Mouse (Mus musculus): ENCODE measurements at regions not wholly inside any gene's neighbourhood (a gene's known extent, or its start where the extent isn't known, plus 50 kb on each side); places are given as distances from the start of the nearest gene placed in this dataset.
A peak's percentile ranks its signal among the peaks of the same experiment; 100 is the strongest.

GRCm38 (mm10) chr15:27303856-27304255, 162.6 kb upstream of the Ank start:
- DNase-seq, result no peak

DNA sequence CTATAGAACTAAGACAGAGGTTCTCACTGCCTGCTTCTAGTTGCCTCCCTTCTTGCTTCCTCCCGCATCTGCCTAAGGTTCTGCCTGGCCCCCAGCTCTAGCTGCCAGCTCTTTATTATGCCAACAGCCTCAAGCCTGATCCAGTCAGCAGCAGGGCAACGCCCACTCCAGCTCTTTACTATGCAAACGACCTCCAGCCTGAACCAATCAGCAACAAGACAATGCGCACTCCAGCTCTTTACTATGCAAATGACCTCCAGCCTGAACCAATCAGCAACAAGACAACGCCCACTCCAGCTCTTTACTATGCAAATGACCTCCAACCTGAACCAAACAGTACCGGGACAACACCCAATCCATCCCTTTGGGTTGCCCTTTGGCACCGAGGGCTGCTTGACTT, 162.2 kb upstream of the Ank start:
- no peak for DNase-seq

DNA sequence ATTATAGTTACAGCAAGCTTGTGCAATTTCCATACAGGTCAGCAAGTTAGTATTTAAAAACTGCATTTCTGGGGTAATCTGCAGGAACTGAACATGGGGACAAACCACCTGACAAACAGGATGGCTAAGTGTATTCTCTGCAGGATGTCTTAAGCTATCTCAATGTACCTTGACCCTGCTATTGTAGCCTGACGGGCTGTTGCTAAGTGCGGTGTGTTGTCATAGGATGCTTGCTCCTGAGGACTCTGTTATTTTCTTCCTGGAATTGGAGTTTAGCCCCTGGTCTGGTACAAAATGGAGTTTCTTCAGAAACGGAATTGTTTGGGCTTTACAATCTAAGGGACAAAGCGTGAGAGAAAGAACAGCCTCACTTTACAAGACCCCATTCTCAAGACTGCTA, 161.4 kb upstream of the Ank start:
- DNase-seq, result no peak

GRCm38 (mm10) chr15:27308639-27309038, 157.8 kb upstream of the Ank start:
- no peak for DNase-seq

- no peak for DNase-seq
Observed at GRCm38 (mm10) chr15:27315964-27316745, 150.3 kb upstream of the Ank start.

GRCm38 (mm10) chr15:27316746-27317129, 149.7 kb upstream of the Ank start:
- DNase-seq, result no peak

DNA sequence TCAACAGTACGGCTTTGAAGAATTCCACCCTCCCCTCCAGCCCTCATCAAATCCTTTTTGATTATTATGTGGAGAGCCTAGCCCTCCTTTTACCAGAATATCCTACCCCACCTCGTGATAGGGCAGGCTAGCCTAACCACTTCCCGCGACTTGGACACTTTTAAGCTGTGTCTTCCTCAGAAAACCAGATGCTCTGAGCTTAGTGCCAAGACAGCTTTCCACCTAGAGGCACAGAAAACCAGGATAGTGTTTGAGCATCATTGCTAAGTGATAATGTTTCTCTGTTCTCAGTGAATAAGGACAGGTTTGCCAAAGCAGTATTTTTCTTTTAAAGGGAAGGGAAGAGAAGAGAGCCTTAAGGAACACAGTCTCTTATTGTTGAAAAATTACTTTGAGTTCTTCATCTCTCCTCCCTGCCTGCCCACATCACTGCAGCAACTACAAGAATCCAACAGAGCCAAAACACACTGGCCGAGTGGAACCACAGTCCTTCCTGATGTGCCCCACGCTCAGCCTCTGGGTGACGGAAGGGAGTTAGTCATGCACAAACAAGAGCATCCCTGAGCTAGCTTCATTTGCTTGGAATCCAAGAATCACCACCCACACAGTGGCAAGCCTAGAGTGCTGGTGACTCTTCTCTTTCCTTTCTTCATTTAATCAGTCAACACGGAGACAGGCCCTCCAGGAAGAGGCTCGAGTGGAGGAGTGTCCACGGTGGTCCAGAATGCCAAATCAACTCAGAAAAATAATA, 144.4 kb upstream of the Ank start:
- no peak for DNase-seq

DNA sequence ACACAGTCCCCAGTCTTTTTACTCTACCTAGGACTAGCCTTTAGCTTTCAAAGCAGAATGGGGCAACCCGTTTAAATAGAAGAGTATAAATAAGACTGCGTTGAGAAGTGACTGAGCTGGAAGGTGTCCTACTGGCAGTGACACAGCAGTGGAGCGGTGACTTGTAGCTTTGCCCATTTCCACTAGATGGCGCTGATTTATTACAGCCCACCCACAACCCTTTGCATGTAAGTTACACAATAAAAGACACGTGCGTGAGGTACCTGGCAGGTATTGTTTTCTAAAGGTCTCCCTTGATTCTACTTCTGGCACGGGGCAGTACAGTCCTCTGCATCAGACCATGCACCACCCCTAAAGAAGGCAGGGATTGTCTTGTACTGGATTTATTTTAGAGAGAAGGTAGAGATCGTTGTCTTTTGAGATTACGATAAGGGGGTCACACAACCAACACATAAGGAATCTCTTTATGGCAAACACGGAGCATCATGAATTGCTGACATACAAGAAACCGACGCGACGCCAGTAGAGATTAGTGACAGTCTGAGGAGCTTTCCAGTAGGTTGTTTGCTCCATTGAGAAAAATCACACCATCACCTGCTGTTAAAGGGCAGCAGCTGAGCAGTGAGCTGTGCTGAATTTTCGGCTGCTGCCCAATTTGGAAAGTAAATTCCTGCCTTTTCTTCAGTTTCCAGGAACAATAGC, 140.5 kb upstream of the Ank start:
- peak; percentile 44 to 63 for DNase-seq

DNA sequence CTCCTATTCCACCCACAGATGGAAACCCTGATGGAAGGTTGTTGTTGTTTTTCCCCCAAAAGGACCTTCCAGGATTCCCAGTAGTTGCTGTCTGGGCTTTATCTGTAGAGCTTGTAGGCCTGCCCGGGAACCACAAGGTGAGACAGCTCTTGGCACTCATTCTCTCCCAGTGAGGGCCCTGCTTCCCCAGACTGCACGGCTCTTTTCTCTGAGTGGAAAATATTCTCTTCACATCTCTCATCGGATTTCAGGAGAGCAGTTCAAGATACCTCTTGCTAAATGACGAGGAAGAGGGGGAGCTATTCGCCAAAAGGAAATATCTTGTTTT, 140.0 kb upstream of the Ank start:
- DNase-seq, result no peak

DNA sequence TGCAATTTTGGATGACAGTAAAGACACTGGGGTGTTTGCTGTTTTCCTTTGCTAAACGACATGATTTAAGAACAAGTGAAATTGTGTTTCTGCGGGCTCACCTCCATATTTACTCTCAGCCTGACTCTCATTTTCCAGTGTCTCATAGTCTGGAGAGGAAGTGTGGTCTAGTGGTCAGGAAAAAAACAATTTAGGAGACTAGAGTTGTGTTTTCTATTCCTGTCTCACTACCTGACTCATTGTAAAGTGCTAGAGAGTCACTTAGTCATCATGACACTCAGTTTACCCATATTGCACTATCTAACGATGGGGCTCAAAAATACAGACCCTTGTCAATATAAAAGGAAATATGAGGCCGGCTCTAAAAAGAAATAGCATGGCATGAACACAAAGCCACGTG, 138.7 kb upstream of the Ank start:
- DNase-seq, result no peak

- DNase-seq, result no peak
Observed at GRCm38 (mm10) chr15:27328441-27328840, 138.0 kb upstream of the Ank start.

DNA sequence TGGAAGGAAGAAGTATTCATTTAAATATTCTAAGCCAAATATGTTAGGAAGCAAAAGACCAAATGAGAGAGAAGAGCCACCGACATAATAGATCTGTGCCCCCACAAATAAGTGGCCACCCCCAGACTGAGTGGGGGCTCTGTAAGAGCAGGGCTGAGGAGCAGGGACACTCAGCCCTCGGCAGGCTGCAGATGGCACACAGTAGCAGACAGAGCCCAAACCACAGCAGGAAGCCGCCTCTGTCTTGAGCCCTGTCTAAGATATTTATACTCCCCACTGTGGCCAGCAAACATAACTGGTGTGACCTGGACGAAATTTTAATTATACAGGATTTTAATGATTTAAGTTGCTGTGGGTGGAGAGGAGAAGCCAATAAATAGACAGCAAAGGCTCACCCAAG, 126.4 kb upstream of the Ank start:
- DNase-seq, result no peak

- peak in 1 of 2 experiments; percentile 3 for DNase-seq
Observed at GRCm38 (mm10) chr15:27341518-27341976, 124.9 kb upstream of the Ank start.

DNA sequence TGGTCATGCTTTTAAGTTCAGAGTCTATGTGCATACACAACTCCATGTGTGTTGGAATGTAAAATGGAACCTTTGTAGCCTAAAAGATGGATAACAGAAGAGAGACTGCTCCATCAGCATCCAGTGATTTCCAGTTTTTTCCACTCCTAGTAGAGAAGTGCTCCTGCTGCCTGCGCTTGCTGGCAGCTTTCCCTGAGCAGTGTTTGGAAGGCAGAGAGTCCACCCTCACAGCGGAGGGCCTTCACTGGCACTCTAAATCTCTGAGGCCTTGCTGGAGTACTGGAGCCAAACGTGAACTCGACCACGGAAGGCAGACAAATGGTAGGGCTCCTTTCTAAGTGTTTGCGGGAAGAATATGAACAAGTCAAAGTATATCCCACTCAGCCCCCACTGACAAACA, 108.0 kb upstream of the Ank start:
- DNase-seq, result no peak

- DNase-seq, result no peak
Observed at GRCm38 (mm10) chr15:27359271-27359670, 107.2 kb upstream of the Ank start.

DNA sequence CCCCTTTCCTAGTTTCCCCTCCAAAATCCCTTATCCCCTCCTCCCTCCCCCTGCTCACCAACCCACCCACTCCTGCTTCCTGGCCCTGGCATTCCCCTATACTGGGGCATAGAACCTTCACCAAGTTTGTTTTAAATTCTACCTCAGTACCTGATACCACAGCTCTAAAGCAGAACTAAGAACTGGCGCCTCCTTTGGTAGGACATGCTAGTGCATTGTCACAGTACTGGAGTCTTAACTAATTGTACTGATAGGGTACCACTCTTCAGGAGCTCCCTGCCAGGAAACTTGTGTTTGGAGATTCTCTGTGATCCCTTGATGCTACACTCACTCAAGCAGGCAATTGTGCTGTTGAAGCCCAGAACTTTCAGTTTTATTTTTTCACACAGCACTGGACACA, 92.0 kb upstream of the Ank start:
- no peak for DNase-seq

GRCm38 (mm10) chr15:27378601-27379094, 87.8 kb upstream of the Ank start:
- DNase-seq, result no peak

- DNase-seq, result no peak
Observed at GRCm38 (mm10) chr15:27380436-27380945, 86.0 kb upstream of the Ank start.

GRCm38 (mm10) chr15:27381565-27381964, 84.9 kb upstream of the Ank start:
- no peak for DNase-seq

DNA sequence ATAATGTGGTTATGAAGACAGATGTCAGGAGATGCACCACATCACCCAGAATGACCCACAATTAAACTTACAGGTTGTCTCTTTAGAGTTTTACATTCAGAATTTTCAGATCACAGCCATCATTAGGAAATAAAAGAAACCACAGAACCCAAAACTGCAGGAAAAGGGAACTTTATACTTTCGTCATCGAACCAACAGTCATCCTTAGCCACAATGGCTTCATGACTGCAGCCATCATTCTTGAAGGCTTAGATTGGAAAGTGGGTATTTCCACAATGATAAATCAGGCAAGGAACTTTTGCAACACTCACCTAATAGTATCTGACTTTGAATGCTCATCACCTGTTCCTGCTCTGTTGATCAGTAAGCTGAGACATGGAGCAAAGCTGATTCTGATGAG, 75.9 kb upstream of the Ank start:
- DNase-seq, result no peak

GRCm38 (mm10) chr15:27405721-27406161, 60.7 kb upstream of the Ank start:
- DNase-seq, result no peak

DNA sequence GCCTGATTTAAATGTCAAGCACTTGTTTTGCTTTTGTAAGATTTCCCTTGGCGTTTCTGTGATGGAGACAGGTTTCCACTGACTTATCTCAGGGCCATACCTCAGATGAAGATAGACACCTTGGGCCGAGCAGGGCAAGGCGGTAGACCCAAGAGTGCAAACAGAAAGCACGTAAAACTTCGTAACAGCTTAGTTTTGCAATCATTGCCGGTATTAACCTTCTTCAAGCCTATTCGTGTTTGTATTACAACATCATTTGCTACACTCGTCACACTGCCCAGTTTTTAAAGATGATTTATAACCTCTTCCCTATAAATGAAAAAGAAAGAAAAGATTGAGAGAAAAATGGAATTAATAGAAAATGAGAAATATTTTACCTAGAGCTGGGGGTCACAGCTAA, 56.6 kb upstream of the Ank start:
- DNase-seq, result no peak

DNA sequence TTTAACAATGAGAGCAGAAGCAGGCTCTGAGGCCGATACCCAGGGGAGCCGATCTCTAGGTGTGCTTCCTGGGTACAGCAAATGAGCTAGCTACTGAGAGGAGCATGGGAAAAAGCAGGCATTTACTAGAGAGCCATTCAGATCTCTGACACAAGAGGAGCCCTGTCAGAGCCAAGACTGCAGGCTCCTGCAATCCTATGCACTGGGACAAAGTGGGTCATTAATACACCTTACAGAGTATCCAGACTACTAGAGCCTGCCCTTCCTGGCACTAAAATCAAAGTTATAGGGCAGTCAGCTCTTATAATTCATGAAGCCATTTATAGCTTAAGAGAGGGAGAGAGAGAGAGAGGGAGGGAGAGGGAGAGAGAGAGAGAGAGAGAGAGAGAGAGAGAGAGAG, 54.2 kb upstream of the Ank start:
- no peak for DNase-seq

GRCm38 (mm10) chr15:27412761-27413160, 53.7 kb upstream of the Ank start:
- DNase-seq, result no peak

Data from kidney, adult 8-10 months (tissue).